Mouse (Mus musculus) small intestine, adult 2 months (tissue): Measurements from ENCODE around the gene Arpc5.

Source experiments
- CTCF ChIP-seq: fragments of 200-500 bp; IDR thresholded peaks from 2 replicates; pipeline ENCODE4 v1.5.1; 2012; ENCODE audit warnings: low read depth, mild to moderate bottlenecking, control low read depth, inconsistent platforms, low read length, moderate library complexity, mixed read lengths; ENCODE audit not compliant: insufficient replicate concordance, insufficient read length; ENCODE audit errors: extremely low read depth
- POLR2A ChIP-seq: fragments of 200-500 bp; IDR thresholded peaks from 2 replicates; pipeline ENCODE4 v1.6.1; 2012; ENCODE audit warnings: low read depth, mild to moderate bottlenecking, control low read depth, inconsistent platforms, low read length, moderate library complexity

- no peak for TF ChIP-seq POLR2A
- no peak for TF ChIP-seq CTCF
Observed at GRCm38 (mm10) chr1:152771016-152771415, 4.7 kb downstream of the Arpc5 start.
